Comparison of ENCODE assay signal across 9 mouse cellular contexts in the genomic region with DNA sequence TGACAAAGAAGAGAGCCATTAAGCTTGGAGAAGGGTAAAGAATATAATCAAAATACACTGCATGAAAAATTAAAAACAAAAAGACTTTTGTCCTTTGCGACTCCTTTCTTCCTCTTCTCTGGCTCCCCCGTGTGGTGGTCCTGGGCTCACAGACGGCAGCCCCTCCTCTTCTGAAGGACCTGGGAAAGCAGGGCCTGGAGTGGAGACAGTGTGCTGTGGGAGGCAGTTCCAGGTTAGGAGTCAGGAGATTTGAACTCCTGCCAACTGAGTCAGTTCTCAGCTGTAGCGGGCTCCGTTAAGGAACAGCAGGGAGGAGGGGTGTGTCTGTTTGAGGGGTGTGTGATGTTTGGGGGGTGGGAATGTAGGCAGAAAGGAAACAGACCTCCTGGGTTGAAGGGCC. TPM values are rescaled to one million over a fixed set of nuclear protein-coding genes. Genes with fewer than 3 reads are reported as not detected.
DNase-seq lines count a peak whose midpoint lies in the region; ATAC-seq and TF ChIP-seq lines count a peak whose summit lies in the region.
"Had no signal": no experiment of that assay in that cellular context is flagged by ENCODE, and none has a peak within 500 bp of the region (broad histone marks: within the 10 kb centered on the region; RNA-seq: fewer than 3 reads in every experiment).

No protein-coding gene starts in this region.

- peak; percentile 80 for TF ChIP-seq CTCF in midbrain, postnatal 0 days (IDR thresholded peaks at IDR 0.05)

- ATAC-seq in hindbrain, embryonic 11.5 days (ENCODE audit: low FRiP score), result no peak
- ATAC-seq in midbrain, postnatal 0 days (ENCODE audit: low FRiP score), result no peak

- H3K27ac ChIP-seq in hindbrain, embryonic 11.5 days (ENCODE audit: low read depth, low read length), result no peak overlapping the region
- no peak overlapping the region for H3K27ac ChIP-seq in midbrain, postnatal 0 days (ENCODE audit: low read depth, low read length)
- H3K27ac ChIP-seq: macrophage had no signal

- DNase-seq in frontal cortex, postnatal 14 days (ENCODE audit: low spot score in 2 of 2), result peak; percentile 30 to 53
- no peak for DNase-seq in frontal cortex, postnatal 36 days (ENCODE audit: low spot score in 2 of 2)
- DNase-seq in adrenal gland, postnatal 14 days, result peak; percentile 89
- DNase-seq in fibroblast of lung, adult 2 months (ENCODE audit: low read depth), result peak; percentile 60
- DNase-seq in hindbrain, embryonic 11.5 days (ENCODE audit: low spot score), result peak; percentile 80
- DNase-seq in left cerebral cortex, postnatal 4 days, result peak; percentile 86
- peak; percentile 71 for DNase-seq in midbrain, postnatal 0 days (ENCODE audit: low spot score)
- DNase-seq in spleen, postnatal 4 days (ENCODE audit: low spot score in 2 of 2), result peak; percentile 73 to 88

- H3K4me2 ChIP-seq in hindbrain, embryonic 11.5 days (replicated peaks; ENCODE audit: low read depth, low read length), result no peak overlapping the region
- H3K4me2 ChIP-seq in midbrain, postnatal 0 days (ENCODE audit: low read depth, low read length, poor library complexity, severe bottlenecking), result no peak overlapping the region

- H3K36me3 ChIP-seq in hindbrain, embryonic 11.5 days (ENCODE audit: control insufficient read depth, insufficient read depth, low read length), result no peaks in the 10 kb centered on the region
- no peaks in the 10 kb centered on the region for H3K36me3 ChIP-seq in midbrain, postnatal 0 days (ENCODE audit: insufficient read depth, low read length)

- intact Hi-C loops in left cerebral cortex, postnatal 4 days (cut with DNase I), result no loop called here

- no peaks in the 10 kb centered on the region for H3K9me3 ChIP-seq in hindbrain, embryonic 11.5 days (ENCODE audit: control insufficient read depth, low read length)
- no peaks in the 10 kb centered on the region for H3K9me3 ChIP-seq in midbrain, postnatal 0 days (ENCODE audit: low read length)

- no peaks in the 10 kb centered on the region for H3K27me3 ChIP-seq in hindbrain, embryonic 11.5 days (ENCODE audit: control insufficient read depth, insufficient read depth, low read length)
- H3K27me3 ChIP-seq in midbrain, postnatal 0 days (ENCODE audit: insufficient read depth, low read length), result no peaks in the 10 kb centered on the region

- H3K4me1 ChIP-seq in hindbrain, embryonic 11.5 days (replicated peaks; ENCODE audit: control insufficient read depth, insufficient read depth, low read length), result no peaks in the 10 kb centered on the region
- H3K4me1 ChIP-seq in midbrain, postnatal 0 days (ENCODE audit: insufficient read depth, low read length), result no peaks in the 10 kb centered on the region

- no peak overlapping the region for H3K9ac ChIP-seq in hindbrain, embryonic 11.5 days (ENCODE audit: low read depth, low read length)
- no peak overlapping the region for H3K9ac ChIP-seq in midbrain, postnatal 0 days (replicated peaks; ENCODE audit: low read length, poor library complexity, severe bottlenecking)

- 12% methylated on average over 5 of the region's 5 CpGs for WGBS in hindbrain, embryonic 11.5 days
- 7% methylated on average over 5 of the region's 5 CpGs for WGBS in midbrain, postnatal 0 days

- H3K4me3 ChIP-seq in hindbrain, embryonic 11.5 days (ENCODE audit: low read depth, low read length), result no peak overlapping the region
- H3K4me3 ChIP-seq in midbrain, postnatal 0 days (ENCODE audit: low read depth, low read length), result no peak overlapping the region

RNA-seq across cellular contexts. Expression of gene Rassf5, which starts 37.5 kb away (rescaled TPM):
- total RNA-seq in adrenal gland, postnatal 14 days (2021), result 9.7 and 18.1 TPM in 2 replicates
- polyA plus RNA-seq in hindbrain, embryonic 11.5 days (2014; fragmentation: Nextera tagmentation; extraction: Ambion mirVana), result 1.1 and 1.5 TPM in 2 replicates
- 10 to 100 TPM in 1 of 2 experiments, 1 to 10 TPM in 1; 9.9 to 10.3 TPM for total RNA-seq in left cerebral cortex, postnatal 4 days (2021)
- 9.0 and 13.5 TPM in 2 replicates for total RNA-seq in midbrain, postnatal 0 days (2014; rRNA removed)
- 4.9 and 5.8 TPM in 2 replicates for polyA plus RNA-seq in midbrain, postnatal 0 days (2015; fragmentation: Nextera tagmentation; extraction: Ambion mirVana)

RNA-seq across cellular contexts. Expression of gene Eif2d, which starts 54.5 kb away (rescaled TPM):
- total RNA-seq in adrenal gland, postnatal 14 days (2021), result 42.2 and 43.4 TPM in 2 replicates
- 53.3 and 54.4 TPM in 2 replicates for polyA plus RNA-seq in hindbrain, embryonic 11.5 days (2014; fragmentation: Nextera tagmentation; extraction: Ambion mirVana)
- 10 to 100 TPM; 40.8 to 45.0 TPM for total RNA-seq in left cerebral cortex, postnatal 4 days (2021)
- total RNA-seq in midbrain, postnatal 0 days (2014; rRNA removed), result 29.2 and 32.3 TPM in 2 replicates
- polyA plus RNA-seq in midbrain, postnatal 0 days (2015; fragmentation: Nextera tagmentation; extraction: Ambion mirVana), result 43.2 and 43.4 TPM in 2 replicates

Comparison
In these comparisons a context has a peak if more than half of its experiments do, and no peak if none do; other contexts are left out.
1. DNase-seq: peak in frontal cortex, postnatal 14 days (2 of 2), adrenal gland, postnatal 14 days (single experiment), fibroblast of lung, adult 2 months (single experiment), hindbrain, embryonic 11.5 days (single experiment), left cerebral cortex, postnatal 4 days (single experiment), midbrain, postnatal 0 days (single experiment) and spleen, postnatal 4 days (2 of 2); none in frontal cortex, postnatal 36 days (0 of 2).